Mouse (Mus musculus): ENCODE data around the gene Plekha5. TPM values are rescaled to one million over a fixed set of nuclear protein-coding genes. Genes with fewer than 3 reads are reported as not detected.
"Not testable (repeated sequence)": the region's sequence is repeated elsewhere in the genome, so short reads cannot be mapped to it uniquely, and the experiment has no call there.

Plekha5 gene
- polyA plus RNA-seq, 1 experiment from 2014 or later: 50.1 TPM

DNA sequence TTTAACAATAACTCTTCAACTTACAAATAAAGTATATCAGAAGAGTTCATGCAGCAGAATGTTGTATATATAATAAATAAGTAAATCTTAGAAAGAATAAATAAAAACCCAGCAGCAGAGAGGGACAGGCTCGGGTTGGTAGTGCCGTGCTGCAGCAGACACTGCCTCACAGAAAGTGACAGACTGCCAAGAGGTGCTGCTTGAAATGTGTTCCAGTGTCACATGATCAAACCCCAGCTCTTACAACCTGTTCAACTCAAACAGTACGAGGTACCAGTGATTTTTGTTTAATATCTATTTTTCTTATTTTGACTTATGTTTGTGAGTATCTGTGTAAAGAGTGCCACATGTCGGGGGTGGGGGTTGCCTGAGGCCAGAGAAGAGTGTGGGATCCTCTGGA is 75.1 kb downstream of the Plekha5 start:
- 0 out of 2 replicates have a peak, but pooled peaks cover 3% of the 10 kb centered on the region for H3K4me1 ChIP-seq
- H3K4me3 ChIP-seq (replicated peaks): no peak overlapping the region
- 83% methylated on average over 4 of the region's 4 CpGs for WGBS
- no peak overlapping the region for H3K9ac ChIP-seq
- H3K27me3 ChIP-seq: no peaks in the 10 kb centered on the region
- H3K9me3 ChIP-seq (replicated peaks): no peaks in the 10 kb centered on the region
- H3K4me2 ChIP-seq: no peak overlapping the region
- H3K27ac ChIP-seq: no peak overlapping the region
- H3K36me3 ChIP-seq: peaks cover 7% of the 10 kb centered on the region; the same call in 1 of the 2 replicates
- ATAC-seq (replicated peaks; ENCODE audit: low FRiP score): no peak

DNA sequence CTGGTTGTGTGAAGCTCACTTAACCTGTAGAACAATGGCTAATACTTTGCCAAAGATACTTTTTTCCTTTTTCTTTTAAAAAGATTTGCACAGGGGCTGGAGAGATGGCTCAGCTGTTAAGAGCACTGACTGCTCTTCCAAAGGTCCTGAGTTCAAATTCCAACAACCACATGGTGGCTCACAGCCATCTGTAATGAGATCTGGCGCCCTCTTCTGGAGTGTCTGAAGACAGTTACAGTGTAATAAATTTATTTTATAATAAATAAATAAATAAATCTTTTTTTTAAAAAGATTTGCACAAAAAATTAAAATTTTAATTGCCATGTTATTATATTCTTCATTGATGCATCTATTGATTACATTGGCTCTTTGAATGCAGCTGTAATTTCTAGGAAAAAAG is 77.0 kb downstream of the Plekha5 start:
- H3K36me3 ChIP-seq; H3K27me3 ChIP-seq; H3K4me2 ChIP-seq; H3K4me1 ChIP-seq; H3K9me3 ChIP-seq (replicated peaks); H3K9ac ChIP-seq; H3K4me3 ChIP-seq (replicated peaks); ATAC-seq (replicated peaks; ENCODE audit: low FRiP score); H3K27ac ChIP-seq: not testable (repeated sequence)
- WGBS: 77% methylated on average over 1 of the region's 1 CpGs

DNA sequence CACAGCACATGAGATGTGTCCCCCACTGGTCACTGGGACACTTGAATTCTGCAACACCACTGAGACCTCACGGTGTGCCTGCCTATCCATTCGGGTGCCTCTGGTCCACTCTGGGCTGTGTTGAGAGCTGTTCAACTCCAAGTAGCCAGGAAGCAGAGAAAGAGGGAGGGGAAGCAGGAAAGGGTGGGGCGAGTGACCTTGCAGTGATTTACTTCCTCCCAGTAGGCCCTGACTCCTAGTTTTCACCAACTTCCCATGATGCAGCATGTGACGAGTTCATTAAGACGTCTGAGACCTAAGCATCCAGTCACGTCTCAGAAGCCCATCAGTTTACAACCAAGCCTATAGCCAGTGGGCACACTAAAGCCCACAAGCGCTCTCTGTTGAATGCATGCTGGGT is 78.0 kb downstream of the Plekha5 start:
- Histone ChIP-seq H3K27me3 (no peaks in the 10 kb centered on the region), H3K9me3 (replicated peaks) (no peaks in the 10 kb centered on the region), H3K4me1 (peaks cover 6% of the 10 kb centered on the region; the same call in 1 of the 2 replicates), H3K27ac (no peak overlapping the region), H3K9ac (no peak overlapping the region), H3K4me2 (no peak overlapping the region), H3K4me3 (replicated peaks) (no peak overlapping the region), H3K36me3 (peaks cover 7% of the 10 kb centered on the region; the same call in 1 of the 2 replicates)
- no peak for ATAC-seq (replicated peaks; ENCODE audit: low FRiP score)
- 73% methylated on average over 7 of the region's 7 CpGs for WGBS

DNA sequence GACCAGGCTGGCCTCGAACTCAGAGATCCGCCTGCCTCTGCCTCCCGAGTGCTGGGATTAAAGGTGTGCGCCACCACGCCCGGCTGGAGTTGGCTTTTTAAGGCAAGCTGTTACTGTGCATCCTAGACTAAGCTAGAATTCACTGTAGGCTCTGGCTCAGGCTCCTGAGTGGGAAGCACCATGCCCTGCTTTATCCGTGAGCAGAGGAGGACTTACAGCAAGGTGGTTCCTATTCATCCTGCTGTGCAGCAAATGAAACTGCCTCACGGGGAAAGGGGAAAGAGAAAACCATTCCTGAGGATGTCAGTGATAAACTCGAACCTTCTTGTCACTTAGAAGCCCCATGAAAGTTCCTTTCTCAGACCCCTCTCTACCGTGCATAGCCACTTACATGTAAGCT is 80.9 kb downstream of the Plekha5 start:
- H3K27ac ChIP-seq: no peak overlapping the region
- H3K9ac ChIP-seq: no peak overlapping the region
- no peaks in the 10 kb centered on the region for H3K9me3 ChIP-seq (replicated peaks)
- H3K36me3 ChIP-seq: peaks cover 7% of the 10 kb centered on the region; the same call in 1 of the 2 replicates
- no peaks in the 10 kb centered on the region for H3K27me3 ChIP-seq
- no peak for ATAC-seq (replicated peaks; ENCODE audit: low FRiP score)
- 89% methylated on average over 10 of the region's 10 CpGs for WGBS
- H3K4me1 ChIP-seq: peaks cover 30% of the 10 kb centered on the region
- H3K4me2 ChIP-seq: no peak overlapping the region
- H3K4me3 ChIP-seq (replicated peaks): no peak overlapping the region

DNA sequence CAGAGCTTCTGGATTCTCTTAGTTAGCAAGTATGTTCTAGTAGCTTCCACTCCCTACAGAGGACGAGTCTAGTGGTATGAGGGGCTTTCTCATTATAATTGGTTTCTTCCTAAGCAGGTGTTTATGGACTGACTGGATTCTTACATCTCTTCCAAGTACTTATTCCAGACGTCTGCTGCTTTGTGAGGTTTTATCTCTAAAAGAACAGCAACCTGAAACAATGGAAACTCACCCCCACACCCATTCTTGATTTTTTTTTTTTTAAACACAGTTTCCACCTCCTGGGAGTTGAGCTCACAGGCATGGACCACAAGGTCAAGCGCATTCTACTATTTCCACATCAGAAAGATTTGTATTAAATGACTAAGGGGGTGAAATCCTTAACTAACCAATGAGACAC is 83.8 kb downstream of the Plekha5 start:
- Histone ChIP-seq H3K27ac (no peak overlapping the region), H3K27me3 (no peaks in the 10 kb centered on the region), H3K36me3 (no peaks in the 10 kb centered on the region), H3K4me3 (replicated peaks) (no peak overlapping the region), H3K9me3 (replicated peaks) (no peaks in the 10 kb centered on the region), H3K9ac (no peak overlapping the region), H3K4me1 (peaks cover 27% of the 10 kb centered on the region), H3K4me2 (no peak overlapping the region)
- no peak for ATAC-seq (replicated peaks; ENCODE audit: low FRiP score)
- 54% methylated on average over 3 of the region's 3 CpGs for WGBS

DNA sequence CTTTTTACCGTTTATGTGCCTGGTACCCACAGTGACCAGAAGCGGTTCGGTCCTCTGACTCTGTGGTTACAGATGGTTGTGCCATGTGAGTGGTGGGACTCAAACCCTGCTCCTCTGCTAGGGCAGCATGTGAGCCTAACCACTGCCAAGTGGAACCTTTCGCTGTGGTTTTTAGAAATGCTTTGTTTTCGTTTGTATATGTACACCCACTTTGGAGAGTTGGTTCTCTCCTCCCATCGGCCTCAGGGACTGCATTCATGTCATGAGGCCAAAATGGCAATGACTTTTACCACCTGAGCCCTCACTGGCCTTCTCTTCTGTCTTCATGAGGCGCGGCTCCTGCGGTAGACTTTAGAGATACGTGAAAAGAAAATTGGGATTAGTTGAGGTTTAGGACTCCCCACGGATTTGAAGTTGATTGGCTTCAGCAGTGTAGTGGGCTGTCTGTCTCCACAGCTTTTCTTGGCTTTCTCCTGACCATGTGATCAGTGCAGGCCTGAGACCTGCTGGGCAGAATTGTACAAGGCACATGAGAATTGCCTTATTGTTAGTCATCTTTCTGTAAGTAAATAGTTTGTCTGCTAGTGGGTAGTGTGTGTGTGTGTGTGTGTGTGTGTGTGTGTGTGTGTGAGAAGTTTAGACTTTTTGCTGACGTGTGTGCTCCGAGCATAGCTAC is 84.8 kb downstream of the Plekha5 start:
- Histone ChIP-seq H3K9me3 (replicated peaks) (no peaks in the 10 kb centered on the region), H3K27me3 (no peaks in the 10 kb centered on the region), H3K4me2 (no peak overlapping the region), H3K4me1 (peaks cover 30% of the 10 kb centered on the region), H3K9ac (no peak overlapping the region), H3K27ac (peak overlapping the region; percentile 41), H3K4me3 (replicated peaks) (no peak overlapping the region), H3K36me3 (no peaks in the 10 kb centered on the region)
- peak; percentile 27; the same call in 1 of the 2 replicates for ATAC-seq (replicated peaks; ENCODE audit: low FRiP score)
- 75% methylated on average over 13 of the region's 13 CpGs for WGBS

DNA sequence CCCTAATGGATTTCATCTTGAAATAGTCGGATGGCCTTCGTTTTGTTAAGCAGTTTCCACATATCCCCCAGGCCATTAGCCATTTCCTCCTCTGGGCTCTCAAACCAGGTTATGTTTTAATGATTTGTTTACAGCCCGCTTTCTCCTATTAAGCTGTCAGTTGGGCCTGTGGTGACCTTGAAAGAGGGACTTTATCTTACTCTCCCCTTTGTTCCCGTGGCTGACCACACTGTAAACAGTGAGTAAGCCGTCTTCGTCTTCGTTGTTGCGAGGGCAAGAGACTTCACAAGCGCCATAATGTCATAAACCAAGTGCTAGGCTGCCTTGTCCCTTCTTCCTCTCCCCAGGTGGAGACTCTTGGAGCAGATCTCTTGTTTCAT is 85.3 kb downstream of the Plekha5 start:
- Histone ChIP-seq H3K36me3 (no peaks in the 10 kb centered on the region), H3K9ac (no peak overlapping the region), H3K4me1 (peaks cover 32% of the 10 kb centered on the region), H3K4me2 (no peak overlapping the region), H3K27ac (peak overlapping the region; percentile 41; the same call in 1 of the 2 replicates), H3K27me3 (no peaks in the 10 kb centered on the region), H3K4me3 (replicated peaks) (no peak overlapping the region), H3K9me3 (replicated peaks) (no peaks in the 10 kb centered on the region)
- WGBS: 33% methylated on average over 9 of the region's 9 CpGs
- ATAC-seq (replicated peaks; ENCODE audit: low FRiP score): peak; percentile 33; the same call in 1 of the 2 replicates

DNA sequence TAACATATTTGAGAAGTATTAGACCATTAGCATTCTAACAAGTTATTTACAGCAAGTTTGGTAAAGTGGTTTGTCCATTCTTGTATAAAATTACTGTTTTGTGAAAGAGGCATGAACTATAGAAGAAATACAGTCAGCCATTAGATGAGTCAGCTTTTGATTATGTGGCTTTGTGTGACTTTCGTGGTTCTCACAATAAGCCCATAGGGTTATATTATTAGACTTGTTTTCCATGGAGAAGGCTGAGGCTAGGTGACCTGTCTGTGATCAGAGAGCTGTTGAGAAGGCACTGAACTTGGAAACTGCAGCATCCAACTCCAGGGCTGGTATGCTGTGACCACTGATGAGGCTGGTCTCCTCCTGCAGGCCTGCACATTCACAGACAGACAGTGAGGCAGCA is 88.2 kb downstream of the Plekha5 start:
- 92% methylated on average over 1 of the region's 1 CpGs for WGBS
- Histone ChIP-seq H3K9me3 (replicated peaks) (no peaks in the 10 kb centered on the region), H3K4me2 (no peak overlapping the region), H3K27ac (no peak overlapping the region), H3K36me3 (no peaks in the 10 kb centered on the region), H3K27me3 (no peaks in the 10 kb centered on the region), H3K9ac (no peak overlapping the region), H3K4me1 (peaks cover 35% of the 10 kb centered on the region), H3K4me3 (replicated peaks) (no peak overlapping the region)
- no peak for ATAC-seq (replicated peaks; ENCODE audit: low FRiP score)

DNA sequence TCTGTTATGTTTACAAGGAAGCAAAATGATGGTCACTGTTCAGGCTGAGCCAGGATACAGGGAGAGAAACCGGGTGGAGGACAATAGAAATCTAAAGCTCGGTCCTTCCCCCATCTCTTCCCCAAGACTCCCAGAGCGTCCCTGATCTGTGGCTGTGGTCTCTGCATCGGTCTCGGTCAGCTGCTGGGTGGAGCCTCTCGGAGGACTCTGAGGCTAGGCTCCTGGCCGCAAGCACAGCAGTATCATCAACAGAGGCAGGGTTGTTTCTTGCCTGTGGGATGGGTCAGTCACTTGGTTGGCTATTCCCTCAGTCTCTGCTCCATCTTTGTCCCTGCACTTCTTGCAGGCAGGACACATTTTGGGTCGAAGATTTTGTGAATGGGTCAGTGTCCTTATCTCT is 88.6 kb downstream of the Plekha5 start:
- H3K9me3 ChIP-seq (replicated peaks): no peaks in the 10 kb centered on the region

DNA sequence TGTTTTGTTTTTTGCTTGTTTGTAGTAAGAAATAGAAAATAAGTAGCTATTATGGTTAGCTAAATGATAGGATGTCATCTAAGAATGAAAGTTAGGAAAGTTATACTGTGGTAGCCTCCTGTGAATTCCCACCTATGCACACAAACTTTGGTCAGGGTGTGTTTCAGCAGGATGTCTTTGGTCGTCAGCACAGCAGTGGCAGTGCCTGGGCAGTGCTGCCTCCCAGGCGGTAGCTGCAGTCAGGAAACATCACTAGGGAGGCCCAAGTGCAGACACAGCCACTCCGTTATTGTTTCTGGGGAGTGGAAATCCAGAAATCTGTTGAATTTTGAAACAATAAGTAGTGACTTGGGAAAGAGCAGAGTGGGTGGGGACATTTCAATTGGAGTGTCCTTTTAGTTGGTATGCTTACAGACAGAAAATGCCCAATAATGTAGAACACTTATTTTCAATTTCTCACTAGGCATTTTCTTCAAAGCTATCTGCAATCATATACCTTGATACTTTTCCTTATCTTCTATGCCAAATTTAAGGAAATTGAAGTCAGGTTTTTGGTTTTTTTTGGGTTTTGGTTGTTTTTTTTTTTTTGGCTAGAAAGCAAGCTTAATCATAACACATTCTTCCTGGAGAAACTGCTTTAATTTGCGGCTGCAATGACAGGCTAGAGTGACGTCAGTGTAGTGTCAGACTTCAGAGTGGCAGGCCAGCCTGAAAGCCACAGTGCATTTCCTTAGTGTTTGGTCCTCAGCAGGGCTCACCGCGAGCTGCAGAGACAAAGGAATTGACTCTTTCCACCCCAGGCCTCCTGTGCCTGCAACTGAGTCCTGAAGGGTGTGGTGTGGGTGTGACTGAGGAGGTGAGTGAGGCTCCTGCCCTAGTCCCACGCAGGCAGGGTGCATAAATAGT is 90.6 kb downstream of the Plekha5 start:
- no peaks in the 10 kb centered on the region for H3K27me3 ChIP-seq
- H3K36me3 ChIP-seq: no peaks in the 10 kb centered on the region
- no peaks in the 10 kb centered on the region for H3K9me3 ChIP-seq (replicated peaks)
- H3K4me2 ChIP-seq: no peak overlapping the region
- H3K9ac ChIP-seq: no peak overlapping the region
- H3K4me1 ChIP-seq: peaks cover 21% of the 10 kb centered on the region
- peak overlapping the region; percentile 59 for H3K27ac ChIP-seq
- no peak for ATAC-seq (replicated peaks; ENCODE audit: low FRiP score)
- H3K4me3 ChIP-seq (replicated peaks): no peak overlapping the region
- 19% methylated on average over 8 of the region's 8 CpGs for WGBS

More for the DNA sequence above, 88.6 kb downstream of the Plekha5 start:
- WGBS: 69% methylated on average over 8 of the region's 8 CpGs
- H3K4me3 ChIP-seq (replicated peaks): no peak overlapping the region
- no peaks in the 10 kb centered on the region for H3K27me3 ChIP-seq
- H3K9ac ChIP-seq: no peak overlapping the region
- peaks cover 32% of the 10 kb centered on the region for H3K4me1 ChIP-seq
- ATAC-seq (replicated peaks; ENCODE audit: low FRiP score): no peak
- no peak overlapping the region for H3K27ac ChIP-seq
- no peak overlapping the region for H3K4me2 ChIP-seq
- H3K36me3 ChIP-seq: no peaks in the 10 kb centered on the region

DNA sequence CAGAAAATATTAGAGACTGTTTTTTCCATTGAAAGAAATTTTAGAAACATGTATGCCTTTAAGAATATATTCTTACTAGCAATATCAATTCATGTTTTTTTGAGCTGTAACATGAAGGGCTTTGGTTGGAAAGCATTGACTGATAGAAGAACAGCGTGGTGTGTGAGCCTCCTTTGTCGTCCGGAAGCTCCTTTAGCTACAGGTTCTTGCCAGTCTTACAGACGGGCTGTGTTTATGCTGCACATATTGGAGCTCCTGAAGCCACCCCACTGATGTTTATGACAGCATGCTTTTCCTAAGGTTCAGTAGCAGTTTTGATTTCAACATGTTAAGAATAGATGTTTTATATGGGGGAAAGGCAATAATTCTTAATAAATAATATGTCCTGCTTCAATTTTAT is 91.7 kb downstream of the Plekha5 start:
- H3K36me3 ChIP-seq: no peaks in the 10 kb centered on the region
- ATAC-seq (replicated peaks; ENCODE audit: low FRiP score): no peak

DNA sequence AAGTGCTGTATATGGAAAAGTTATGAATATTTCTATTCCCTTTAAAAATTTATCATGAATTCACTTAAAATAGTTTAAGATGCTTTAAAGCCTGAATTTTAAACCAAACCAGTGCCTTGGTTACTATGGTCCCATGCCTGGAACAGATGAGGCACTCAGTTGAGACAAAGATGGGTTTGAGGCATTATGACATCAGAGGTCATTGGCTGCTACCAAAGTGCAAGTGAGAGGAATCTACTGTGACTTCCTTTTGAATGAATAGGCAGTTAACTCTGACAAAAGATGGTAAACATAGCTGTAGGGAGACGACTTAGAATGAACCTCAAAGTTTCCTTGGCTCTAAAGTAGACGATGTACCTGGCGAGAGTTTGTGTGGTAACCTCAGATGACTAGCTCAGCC is 92.3 kb downstream of the Plekha5 start:
- no peaks in the 10 kb centered on the region for H3K9me3 ChIP-seq (replicated peaks)
- 81% methylated on average over 3 of the region's 3 CpGs for WGBS
- no peak overlapping the region for H3K9ac ChIP-seq
- H3K27me3 ChIP-seq: no peaks in the 10 kb centered on the region
- H3K4me3 ChIP-seq (replicated peaks): no peak overlapping the region
- H3K36me3 ChIP-seq: no peaks in the 10 kb centered on the region
- H3K4me2 ChIP-seq: no peak overlapping the region
- H3K4me1 ChIP-seq: peaks cover 25% of the 10 kb centered on the region
- no peak for ATAC-seq (replicated peaks; ENCODE audit: low FRiP score)
- no peak overlapping the region for H3K27ac ChIP-seq

More for the DNA sequence above, 91.7 kb downstream of the Plekha5 start:
- H3K4me3 ChIP-seq (replicated peaks): no peak overlapping the region
- H3K9ac ChIP-seq: no peak overlapping the region
- H3K27me3 ChIP-seq: no peaks in the 10 kb centered on the region
- H3K9me3 ChIP-seq (replicated peaks): no peaks in the 10 kb centered on the region
- 69% methylated on average over 4 of the region's 4 CpGs for WGBS
- no peak overlapping the region for H3K4me2 ChIP-seq
- H3K27ac ChIP-seq: no peak overlapping the region
- peaks cover 25% of the 10 kb centered on the region for H3K4me1 ChIP-seq

All from kidney, embryonic 15.5 days (tissue).